Mouse (Mus musculus) spleen, postnatal 36 days (tissue): Measurements from ENCODE around the gene Klhdc7b.
"Not testable (repeated sequence)": the region's sequence is repeated elsewhere in the genome, so short reads cannot be mapped to it uniquely, and the experiment has no call there.

Source experiments
- DNase-seq, 2 experiments: peaks; one replicate each; pipeline ENCODE4 v3.0.0; 2022; ENCODE audit warnings: low spot score in 2 of 2, mixed read lengths in 1 of 2

Gene Klhdc7b

GRCm38 (mm10) chr15:89428136-89428790, 43.5 kb downstream of the Klhdc7b start:
- no peak for DNase-seq

GRCm38 (mm10) chr15:89428821-89429351, 44.2 kb downstream of the Klhdc7b start:
- no peak for DNase-seq

- DNase-seq: peak; percentile 91 to 93
Observed at GRCm38 (mm10) chr15:89429352-89430221, 44.9 kb downstream of the Klhdc7b start, which contains the start of the genes C730034F03Rik, Gm44502 and Chkb. Gene C730034F03Rik, plus strand, starts transcription at chr15:89429589. Gene Gm44502, minus strand, starts transcription at chr15:89429696. Gene Chkb, minus strand, starts transcription at chr15:89429908.

- no peak for DNase-seq
Observed at GRCm38 (mm10) chr15:89430341-89430740, 45.6 kb downstream of the Klhdc7b start.

- DNase-seq: not testable (repeated sequence)
Observed at GRCm38 (mm10) chr15:89430771-89431170, 46.1 kb downstream of the Klhdc7b start.

- DNase-seq: no peak
Observed at GRCm38 (mm10) chr15:89431271-89431670, 46.6 kb downstream of the Klhdc7b start.

- DNase-seq: no peak
Observed at GRCm38 (mm10) chr15:89431806-89432205, 47.1 kb downstream of the Klhdc7b start.

- DNase-seq: no peak
Observed at GRCm38 (mm10) chr15:89432946-89433345, 48.2 kb downstream of the Klhdc7b start.

GRCm38 (mm10) chr15:89434136-89434535, 49.4 kb downstream of the Klhdc7b start:
- DNase-seq: no peak

- DNase-seq: no peak
Observed at GRCm38 (mm10) chr15:89435878-89436277, 51.2 kb downstream of the Klhdc7b start.
